Mouse (Mus musculus) embryonic facial prominence, embryonic 10.5 days (tissue): Measurements from ENCODE around the gene Rarg. TPM values are rescaled to one million over a fixed set of nuclear protein-coding genes. Genes with fewer than 3 reads are reported as not detected.

Source experiments
- DNase-seq: peaks from one replicate; pipeline ENCODE4 v3.0.0-alpha.2; 2017; ENCODE audit warnings: low spot score
- H3K27ac ChIP-seq: fragments of 300-500 bp; sonication (generic); replicated peaks from 2 replicates; pipeline ENCODE4 v1.5.1; 2016; ENCODE audit warnings: mild to moderate bottlenecking
- H3K27me3 ChIP-seq: fragments of 300-500 bp; sonication (generic); replicated peaks from 2 replicates; pipeline ENCODE4 v1.6.1; 2016; ENCODE audit warnings: low read depth, mild to moderate bottlenecking; ENCODE audit not compliant: poor library complexity, severe bottlenecking
- H3K36me3 ChIP-seq: fragments of 300-500 bp; sonication (generic); replicated peaks from 2 replicates; pipeline ENCODE4 v1.6.1; 2016; ENCODE audit warnings: mild to moderate bottlenecking, moderate library complexity
- H3K4me1 ChIP-seq: fragments of 300-500 bp; sonication (generic); 2 replicates; pipeline ENCODE4 v1.6.1; 2016
- H3K4me3 ChIP-seq: fragments of 300-500 bp; sonication (generic); 2 replicates; pipeline ENCODE4 v1.5.1; 2016; ENCODE audit warnings: mild to moderate bottlenecking, moderate library complexity
- H3K9me3 ChIP-seq: fragments of 300-500 bp; sonication (generic); 2 replicates; pipeline ENCODE4 v1.6.1; 2016; ENCODE audit warnings: mild to moderate bottlenecking
- WGBS: fragments of 180-500 bp; shearing (Covaris S2); methylation state at CpG from one replicate; pipeline ENCODE4 v1.1.7; 2016; 5-methylcytosine and 5-hydroxymethylcytosine counted together
- polyA plus RNA-seq: library from polyadenylated mRNA; unstranded; fragments of >200 nt; fragmentation: Nextera tagmentation; extraction: Ambion mirVana; gene quantifications from 2 replicates; pipeline ENCODE4 v1.2.1, GENCODE M21; 2016

Rarg gene
- polyA plus RNA-seq, 1 experiment from 2014 or later = 90.2 TPM

DNA sequence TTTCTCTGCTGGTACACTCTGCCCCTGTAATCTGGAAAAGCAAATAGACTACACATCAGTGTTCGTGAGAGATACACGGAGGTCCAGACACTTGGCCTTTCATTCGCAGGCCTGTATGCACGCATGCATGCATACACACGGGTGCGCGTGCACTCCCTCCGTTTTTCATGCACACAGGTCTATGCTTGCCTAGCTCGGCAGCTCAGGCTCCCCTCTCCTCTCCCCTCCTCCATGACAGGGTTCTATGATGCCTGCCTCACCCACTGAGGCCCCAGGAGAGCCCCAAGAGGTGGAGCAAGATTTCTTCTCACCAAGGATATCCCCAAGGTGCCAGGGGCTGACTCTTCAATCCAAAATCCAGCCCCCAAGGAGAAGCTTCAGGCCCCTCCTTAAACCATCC, 7.3 kb downstream of the Rarg start:
- Histone ChIP-seq H3K4me3 (peak overlapping the region; percentile 76), H3K4me1 (peaks cover 93% of the 10 kb centered on the region), H3K9me3 (no peaks in the 10 kb centered on the region), H3K27ac (peak overlapping the region; percentile 96), H3K27me3 (peaks cover 47% of the 10 kb centered on the region), H3K36me3 (peaks cover 30% of the 10 kb centered on the region)
- 31% methylated on average over 9 of the region's 9 CpGs for WGBS
- DNase-seq = peak; percentile 34

DNA sequence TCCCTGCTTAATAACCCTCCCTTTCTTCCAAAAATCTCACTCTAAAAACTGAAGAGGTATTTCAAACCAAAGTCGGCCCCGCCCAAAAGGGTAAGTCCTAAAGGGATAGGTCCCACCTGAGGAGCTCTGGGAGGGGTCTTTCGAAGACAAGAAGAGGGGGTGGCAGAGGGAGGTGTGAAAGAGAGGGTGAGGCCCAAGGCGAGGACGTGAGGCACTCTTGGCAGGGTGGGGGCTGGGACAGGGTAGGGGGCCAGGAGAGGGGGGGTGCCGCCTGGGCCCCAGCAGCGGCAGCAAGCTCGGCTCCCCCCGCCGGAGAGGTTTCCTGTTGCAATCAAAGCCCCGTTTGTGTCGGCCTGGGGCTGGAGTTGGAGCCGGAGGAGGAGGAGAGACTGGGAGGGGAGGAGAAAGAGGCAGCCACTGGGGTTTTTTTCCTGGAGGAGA, 8.0 kb downstream of the Rarg start:
- WGBS = 1% methylated on average over 13 of the region's 13 CpGs
- Histone ChIP-seq H3K27ac (peak overlapping the region; percentile 96), H3K27me3 (peaks cover 51% of the 10 kb centered on the region), H3K36me3 (peaks cover 30% of the 10 kb centered on the region), H3K4me3 (peak overlapping the region; percentile 76), H3K9me3 (no peaks in the 10 kb centered on the region), H3K4me1 (peaks cover 94% of the 10 kb centered on the region)
- DNase-seq = peak; percentile 85

DNA sequence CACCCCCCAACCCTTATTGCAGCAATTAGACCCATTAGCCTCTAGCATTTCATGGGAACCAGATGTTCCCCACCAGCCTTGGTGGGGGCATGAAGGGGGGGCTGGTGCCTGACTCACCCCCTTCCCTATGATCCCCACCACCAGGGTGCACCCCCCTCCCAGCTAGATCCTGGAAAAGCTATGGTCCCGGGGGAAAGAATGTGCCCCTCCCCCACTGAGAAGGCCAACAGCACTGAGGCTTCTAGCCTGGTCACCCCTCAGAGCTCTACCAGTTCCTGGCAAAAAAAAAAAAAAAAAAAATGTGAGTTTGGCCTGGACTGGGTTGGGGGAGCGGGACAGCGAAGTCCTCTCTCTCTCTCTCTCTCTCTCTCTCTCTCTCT, 8.5 kb downstream of the Rarg start:
- Histone ChIP-seq H3K9me3 (no peaks in the 10 kb centered on the region), H3K36me3 (peaks cover 30% of the 10 kb centered on the region), H3K4me3 (peak overlapping the region; percentile 76), H3K27me3 (peaks cover 56% of the 10 kb centered on the region), H3K4me1 (peaks cover 94% of the 10 kb centered on the region), H3K27ac (peak overlapping the region; percentile 96)
- WGBS = 0% methylated on average over 3 of the region's 3 CpGs
- peak; percentile 88 for DNase-seq

GRCm38 (mm10) chr15:102248131-102248811, 9.0 kb downstream of the Rarg start:
- Histone ChIP-seq H3K4me1 (peaks cover 96% of the 10 kb centered on the region), H3K4me3 (peak overlapping the region; percentile 76), H3K27me3 (peaks cover 61% of the 10 kb centered on the region), H3K36me3 (peaks cover 27% of the 10 kb centered on the region), H3K9me3 (no peaks in the 10 kb centered on the region), H3K27ac (peak overlapping the region; percentile 96)
- 2% methylated on average over 8 of the region's 8 CpGs for WGBS
- DNase-seq = peak; percentile 87

- Histone ChIP-seq H3K27me3 (peaks cover 69% of the 10 kb centered on the region), H3K9me3 (no peaks in the 10 kb centered on the region), H3K36me3 (peaks cover 27% of the 10 kb centered on the region), H3K27ac (peak overlapping the region; percentile 96), H3K4me3 (peak overlapping the region; percentile 76), H3K4me1 (peaks cover 98% of the 10 kb centered on the region)
- DNase-seq = peak; percentile 86
- under 1% methylated on average over 65 of the region's 65 CpGs for WGBS
Observed at GRCm38 (mm10) chr15:102247252-102248130, 9.8 kb downstream of the Rarg start.

- H3K4me1 ChIP-seq = peaks cover 98% of the 10 kb centered on the region
- 0% methylated on average over 35 of the region's 35 CpGs for WGBS
- peak overlapping the region; percentile 96 for H3K27ac ChIP-seq
- H3K4me3 ChIP-seq = peak overlapping the region; percentile 76
- H3K36me3 ChIP-seq = peaks cover 26% of the 10 kb centered on the region
- DNase-seq = peak; percentile 97
- H3K27me3 ChIP-seq = peaks cover 75% of the 10 kb centered on the region
- H3K9me3 ChIP-seq = no peaks in the 10 kb centered on the region
Observed at GRCm38 (mm10) chr15:102246866-102247251, 10.5 kb downstream of the Rarg start.

- peak; percentile 88 for DNase-seq
- Histone ChIP-seq H3K36me3 (peaks cover 26% of the 10 kb centered on the region), H3K9me3 (no peaks in the 10 kb centered on the region), H3K4me1 (peaks cover 95% of the 10 kb centered on the region), H3K27me3 (peaks cover 81% of the 10 kb centered on the region), H3K27ac (peak overlapping the region; percentile 96), H3K4me3 (peak overlapping the region; percentile 76)
- WGBS = under 1% methylated on average over 42 of the region's 44 CpGs
Observed at GRCm38 (mm10) chr15:102245891-102246741, 11.2 kb downstream of the Rarg start.

- Histone ChIP-seq H3K27ac (peak overlapping the region; percentile 96), H3K4me1 (peaks cover 92% of the 10 kb centered on the region), H3K36me3 (peaks cover 26% of the 10 kb centered on the region), H3K9me3 (no peaks in the 10 kb centered on the region), H3K27me3 (peaks cover 79% of the 10 kb centered on the region), H3K4me3 (peak overlapping the region; percentile 76)
- no peak for DNase-seq
- 2% methylated on average over 14 of the region's 14 CpGs for WGBS
Observed at GRCm38 (mm10) chr15:102245461-102245881, 11.8 kb downstream of the Rarg start.

- H3K27me3 ChIP-seq = peaks cover 70% of the 10 kb centered on the region
Observed at GRCm38 (mm10) chr15:102244306-102245191, 12.8 kb downstream of the Rarg start.

DNA sequence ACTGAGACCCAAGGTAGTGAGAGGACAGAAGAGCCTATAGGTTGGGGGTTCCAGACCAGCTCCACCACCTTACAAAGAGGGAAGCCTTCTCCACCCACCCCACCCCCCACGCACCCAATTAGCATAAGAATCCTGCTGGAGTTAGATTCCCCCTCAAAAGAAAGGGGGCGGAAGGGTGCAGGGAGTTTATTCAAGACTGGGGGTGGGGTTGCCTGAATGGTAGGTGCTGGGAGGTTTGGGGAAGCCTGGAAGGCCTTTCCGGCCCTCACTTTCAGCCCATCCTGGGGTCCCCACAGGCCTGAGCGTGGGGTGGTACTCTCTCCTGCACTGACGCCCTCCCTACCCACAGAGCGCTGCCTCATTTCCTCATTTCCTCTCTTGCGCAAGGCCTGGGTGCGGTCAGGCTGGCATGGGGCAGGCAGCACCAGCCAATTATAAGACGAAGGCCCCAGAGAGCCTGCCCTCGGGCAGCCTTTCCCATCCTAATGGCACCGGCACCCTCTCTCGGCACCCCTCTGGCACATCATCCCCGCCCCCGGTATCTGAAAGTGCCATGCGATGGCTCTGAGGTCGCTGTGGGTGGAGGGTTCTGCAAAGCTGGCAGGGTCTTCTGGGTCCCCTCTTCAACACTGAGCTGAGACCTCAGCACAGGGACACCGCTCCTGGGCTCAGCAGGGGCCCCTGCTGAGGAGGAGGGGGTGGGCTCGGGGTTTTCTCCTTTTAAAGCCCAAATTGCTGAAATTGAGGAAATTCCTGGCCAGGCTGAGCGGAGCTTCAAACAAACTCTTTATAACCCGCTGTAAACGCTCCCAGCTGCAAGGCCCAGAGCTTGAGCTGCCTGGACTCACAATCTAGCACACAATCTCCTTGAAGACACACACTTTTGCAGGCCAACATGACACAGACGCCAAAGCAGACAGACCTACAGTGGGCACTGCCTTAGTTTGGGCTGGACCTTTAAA, 13.8 kb downstream of the Rarg start:
- DNase-seq = peak; percentile 73
- Histone ChIP-seq H3K36me3 (peaks cover 43% of the 10 kb centered on the region), H3K4me3 (peak overlapping the region; percentile 76), H3K27me3 (peaks cover 62% of the 10 kb centered on the region), H3K9me3 (no peaks in the 10 kb centered on the region), H3K4me1 (peaks cover 80% of the 10 kb centered on the region), H3K27ac (peak overlapping the region; percentile 96)
- WGBS = 8% methylated on average over 22 of the region's 22 CpGs

More at GRCm38 (mm10) chr15:102244306-102245191, 12.8 kb downstream of the Rarg start:
- no peak for DNase-seq
- Histone ChIP-seq H3K36me3 (peaks cover 32% of the 10 kb centered on the region), H3K4me1 (peaks cover 87% of the 10 kb centered on the region), H3K9me3 (no peaks in the 10 kb centered on the region), H3K4me3 (peak overlapping the region; percentile 76), H3K27ac (peak overlapping the region; percentile 96)
- WGBS = 2% methylated on average over 19 of the region's 19 CpGs
